Mouse (Mus musculus): ENCODE measurements around the gene Parl. TPM values are rescaled to one million over a fixed set of nuclear protein-coding genes. Genes with fewer than 3 reads are reported as not detected.

The Parl gene
- polyA plus RNA-seq, 1 experiment from 2014 or later, result 63.7 TPM

GRCm38 (mm10) chr16:20280238-20280637 is 21.9 kb downstream of the Parl start:
- Histone ChIP-seq H3K27ac (no peak overlapping the region), H3K4me1 (no peaks in the 10 kb centered on the region), H3K4me3 (no peak overlapping the region), H3K4me2 (no peak overlapping the region), H3K9me3 (replicated peaks) (no peaks in the 10 kb centered on the region), H3K9ac (no peak overlapping the region), H3K27me3 (replicated peaks) (no peaks in the 10 kb centered on the region), H3K36me3 (peaks cover 71% of the 10 kb centered on the region)
- no peak for ATAC-seq
- 60% methylated on average over 4 of the region's 4 CpGs for WGBS (ENCODE audit: insufficient replicate concordance)

- H3K9me3 ChIP-seq (replicated peaks), result no peaks in the 10 kb centered on the region
- no peak for ATAC-seq
- WGBS (ENCODE audit: insufficient replicate concordance), result 75% methylated on average over 5 of the region's 5 CpGs
Measured at GRCm38 (mm10) chr16:20279395-20279794, 22.8 kb downstream of the Parl start.

GRCm38 (mm10) chr16:20272994-20273393 is 29.2 kb downstream of the Parl start:
- Histone ChIP-seq H3K4me2 (no peak overlapping the region), H3K27me3 (replicated peaks) (peaks cover 4% of the 10 kb centered on the region; the same call in 1 of the 2 replicates), H3K27ac (no peak overlapping the region), H3K36me3 (0 out of 2 replicates have a peak, but pooled peaks cover 2% of the 10 kb centered on the region), H3K9ac (no peak overlapping the region), H3K9me3 (replicated peaks) (no peaks in the 10 kb centered on the region), H3K4me3 (no peak overlapping the region), H3K4me1 (0 out of 2 replicates have a peak, but pooled peaks cover 2% of the 10 kb centered on the region)
- 14% methylated on average over 3 of the region's 3 CpGs for WGBS (ENCODE audit: insufficient replicate concordance)
- no peak for ATAC-seq

More at GRCm38 (mm10) chr16:20279395-20279794, 22.8 kb downstream of the Parl start:
- Histone ChIP-seq H3K27ac (no peak overlapping the region), H3K27me3 (replicated peaks) (no peaks in the 10 kb centered on the region), H3K4me2 (no peak overlapping the region), H3K9ac (no peak overlapping the region), H3K4me1 (no peaks in the 10 kb centered on the region), H3K36me3 (peaks cover 63% of the 10 kb centered on the region), H3K4me3 (no peak overlapping the region)

DNA sequence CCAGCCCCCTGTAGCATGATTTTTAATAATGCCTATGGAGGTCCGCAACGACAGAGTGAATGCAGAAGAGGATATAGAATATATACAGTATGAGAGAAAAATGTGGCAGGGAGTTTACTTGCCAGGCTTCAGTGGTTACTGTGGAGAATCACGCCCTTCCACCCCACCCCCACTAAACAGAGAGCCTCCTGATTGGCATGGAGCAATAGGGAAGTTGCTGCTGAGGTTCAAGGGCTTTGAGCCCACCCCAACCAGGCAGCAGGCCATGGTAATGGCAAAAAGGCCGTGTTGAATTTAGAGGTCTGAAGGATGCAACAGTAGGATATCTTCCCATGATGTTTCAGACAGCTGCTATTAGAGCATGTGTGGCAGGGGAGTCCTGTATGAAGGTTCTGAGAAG is 30.8 kb downstream of the Parl start:
- H3K9me3 ChIP-seq (replicated peaks), result no peaks in the 10 kb centered on the region
- no peak overlapping the region for H3K27ac ChIP-seq
- no peak overlapping the region for H3K4me3 ChIP-seq
- H3K4me1 ChIP-seq, result 0 out of 2 replicates have a peak, but pooled peaks cover 2% of the 10 kb centered on the region
- H3K9ac ChIP-seq, result no peak overlapping the region
- no peaks in the 10 kb centered on the region for H3K36me3 ChIP-seq
- no peak for ATAC-seq
- H3K27me3 ChIP-seq (replicated peaks), result peaks cover 4% of the 10 kb centered on the region; the same call in 1 of the 2 replicates
- 50% methylated on average over 4 of the region's 4 CpGs for WGBS (ENCODE audit: insufficient replicate concordance)
- H3K4me2 ChIP-seq, result no peak overlapping the region

DNA sequence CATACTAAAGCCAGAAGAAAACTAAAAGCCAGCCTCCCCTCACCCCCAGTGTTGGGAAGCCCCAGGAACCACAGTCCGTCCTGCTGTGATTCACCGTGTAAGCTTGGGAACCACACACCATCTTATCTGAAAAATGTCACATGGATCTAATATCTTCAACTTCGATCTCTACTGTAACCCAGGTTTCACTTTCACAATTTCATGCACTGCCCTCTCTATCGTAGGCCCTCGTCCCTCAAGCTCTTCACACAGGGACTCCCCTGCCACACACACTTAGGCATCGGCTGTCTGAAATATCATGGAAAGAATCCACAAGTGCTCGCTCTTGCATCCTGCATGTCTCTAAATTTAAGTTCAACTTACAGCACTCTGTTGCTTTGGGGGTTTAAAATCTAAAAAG is 37.1 kb downstream of the Parl start:
- H3K27ac ChIP-seq, result no peak overlapping the region
- H3K4me1 ChIP-seq, result no peaks in the 10 kb centered on the region
- peaks cover 7% of the 10 kb centered on the region; the same call in 1 of the 2 replicates for H3K27me3 ChIP-seq (replicated peaks)
- H3K9me3 ChIP-seq (replicated peaks), result no peaks in the 10 kb centered on the region
- H3K4me2 ChIP-seq, result no peak overlapping the region
- 67% methylated on average over 7 of the region's 7 CpGs for WGBS (ENCODE audit: insufficient replicate concordance)
- H3K4me3 ChIP-seq, result no peak overlapping the region
- no peaks in the 10 kb centered on the region for H3K36me3 ChIP-seq
- ATAC-seq, result no peak
- no peak overlapping the region for H3K9ac ChIP-seq

GRCm38 (mm10) chr16:20257926-20258325 is 44.3 kb downstream of the Parl start:
- Histone ChIP-seq H3K4me3 (no peak overlapping the region), H3K4me1 (no peaks in the 10 kb centered on the region), H3K27ac (no peak overlapping the region), H3K27me3 (replicated peaks) (no peaks in the 10 kb centered on the region), H3K36me3 (no peaks in the 10 kb centered on the region), H3K4me2 (no peak overlapping the region), H3K9me3 (replicated peaks) (no peaks in the 10 kb centered on the region), H3K9ac (no peak overlapping the region)
- ATAC-seq, result no peak
- WGBS (ENCODE audit: insufficient replicate concordance), result 63% methylated on average over 5 of the region's 5 CpGs

- Histone ChIP-seq H3K27ac (no peak overlapping the region), H3K4me3 (no peak overlapping the region), H3K4me2 (no peak overlapping the region), H3K27me3 (replicated peaks) (0 out of 2 replicates have a peak, but pooled peaks cover 4% of the 10 kb centered on the region), H3K9ac (no peak overlapping the region), H3K4me1 (no peaks in the 10 kb centered on the region), H3K9me3 (replicated peaks) (no peaks in the 10 kb centered on the region), H3K36me3 (no peaks in the 10 kb centered on the region)
- ATAC-seq, result no peak
- WGBS (ENCODE audit: insufficient replicate concordance), result 77% methylated on average over 9 of the region's 9 CpGs
Measured at GRCm38 (mm10) chr16:20248442-20249174, 53.6 kb downstream of the Parl start.

GRCm38 (mm10) chr16:20247103-20247502 is 55.1 kb downstream of the Parl start:
- ATAC-seq, result no peak
- H3K27me3 ChIP-seq (replicated peaks), result peaks cover 12% of the 10 kb centered on the region
- H3K4me3 ChIP-seq, result no peak overlapping the region
- H3K9ac ChIP-seq, result no peak overlapping the region
- no peaks in the 10 kb centered on the region for H3K9me3 ChIP-seq (replicated peaks)
- H3K36me3 ChIP-seq, result no peaks in the 10 kb centered on the region
- H3K4me1 ChIP-seq, result no peaks in the 10 kb centered on the region
- H3K27ac ChIP-seq, result no peak overlapping the region
- no peak overlapping the region for H3K4me2 ChIP-seq

- no peaks in the 10 kb centered on the region for H3K9me3 ChIP-seq (replicated peaks)
- ATAC-seq, result peak; percentile 31
- WGBS (ENCODE audit: insufficient replicate concordance), result 3% methylated on average over 89 of the region's 90 CpGs
Measured at GRCm38 (mm10) chr16:20240468-20241414, 61.4 kb downstream of the Parl start, which contains the start of gene Map6d1. Map6d1 (minus strand) TSS chr16:20241358.

DNA sequence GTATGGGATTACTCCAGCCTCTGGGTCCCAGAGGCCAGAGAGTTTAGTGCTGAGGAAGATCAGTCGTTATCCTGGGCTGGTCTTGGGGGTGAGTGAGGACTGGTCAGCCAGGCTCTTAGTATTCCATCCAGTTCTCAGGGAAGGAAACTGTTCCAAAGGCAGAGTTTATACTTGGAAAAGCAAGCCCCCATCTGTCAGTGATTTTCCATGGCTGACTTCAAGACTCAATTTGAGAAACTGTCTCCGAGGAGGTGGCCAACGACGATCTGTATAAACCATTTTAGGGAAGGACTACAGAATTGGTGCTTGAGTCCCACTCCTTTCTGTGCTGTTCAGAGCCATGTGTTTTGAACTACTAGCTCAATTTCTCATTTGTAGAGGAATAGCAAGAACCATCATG is 63.5 kb downstream of the Parl start:
- H3K9me3 ChIP-seq (replicated peaks), result no peaks in the 10 kb centered on the region
- no peaks in the 10 kb centered on the region for H3K36me3 ChIP-seq
- no peak overlapping the region for H3K27ac ChIP-seq
- ATAC-seq, result no peak
- no peak overlapping the region for H3K4me2 ChIP-seq
- no peak overlapping the region for H3K9ac ChIP-seq
- H3K4me1 ChIP-seq, result peaks cover 10% of the 10 kb centered on the region; the same call in 1 of the 2 replicates
- peaks cover 52% of the 10 kb centered on the region for H3K27me3 ChIP-seq (replicated peaks)
- 74% methylated on average over 4 of the region's 4 CpGs for WGBS (ENCODE audit: insufficient replicate concordance)
- no peak overlapping the region for H3K4me3 ChIP-seq

More at GRCm38 (mm10) chr16:20240468-20241414, 61.4 kb downstream of the Parl start, which contains the start of gene Map6d1:
- peaks cover 56% of the 10 kb centered on the region for H3K27me3 ChIP-seq (replicated peaks)
- H3K4me3 ChIP-seq, result peak within 1 kb of the TSS; percentile 61
- H3K36me3 ChIP-seq, result no peaks in the 10 kb centered on the region
- peak within 1 kb of the TSS; percentile 44 for H3K9ac ChIP-seq
- H3K4me1 ChIP-seq, result peaks cover 10% of the 10 kb centered on the region; the same call in 1 of the 2 replicates
- no peak within 1 kb of the TSS for H3K27ac ChIP-seq
- peak within 1 kb of the TSS; percentile 84 for H3K4me2 ChIP-seq

DNA sequence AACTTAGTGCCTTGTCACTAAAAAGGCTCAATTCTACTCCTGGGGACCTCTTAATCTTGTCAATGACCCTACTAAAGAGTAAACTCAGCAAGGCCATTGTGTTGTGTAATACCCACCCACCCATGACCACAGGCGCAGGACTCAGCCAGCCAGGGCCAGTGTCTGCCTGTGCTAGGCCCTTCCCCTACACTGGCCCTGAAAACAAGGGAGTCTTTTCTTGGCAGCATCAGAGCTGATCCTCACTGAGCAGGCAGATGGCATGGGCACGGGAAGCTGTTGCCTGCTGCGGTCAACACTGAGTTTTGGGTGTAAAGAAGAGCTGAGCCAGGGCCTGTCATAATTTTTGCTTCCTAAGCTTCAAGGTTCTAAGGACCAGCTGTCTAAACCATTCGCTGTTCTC is 64.8 kb downstream of the Parl start:
- H3K9ac ChIP-seq, result no peak overlapping the region
- H3K4me1 ChIP-seq, result peaks cover 10% of the 10 kb centered on the region; the same call in 1 of the 2 replicates
- H3K27ac ChIP-seq, result no peak overlapping the region
- ATAC-seq, result 0 out of 2 replicates have a peak, but pooled peaks have one; percentile 28
- WGBS (ENCODE audit: insufficient replicate concordance), result 73% methylated on average over 4 of the region's 4 CpGs
- H3K36me3 ChIP-seq, result no peaks in the 10 kb centered on the region
- H3K9me3 ChIP-seq (replicated peaks), result no peaks in the 10 kb centered on the region
- peaks cover 47% of the 10 kb centered on the region for H3K27me3 ChIP-seq (replicated peaks)
- no peak overlapping the region for H3K4me2 ChIP-seq
- H3K4me3 ChIP-seq, result no peak overlapping the region

DNA sequence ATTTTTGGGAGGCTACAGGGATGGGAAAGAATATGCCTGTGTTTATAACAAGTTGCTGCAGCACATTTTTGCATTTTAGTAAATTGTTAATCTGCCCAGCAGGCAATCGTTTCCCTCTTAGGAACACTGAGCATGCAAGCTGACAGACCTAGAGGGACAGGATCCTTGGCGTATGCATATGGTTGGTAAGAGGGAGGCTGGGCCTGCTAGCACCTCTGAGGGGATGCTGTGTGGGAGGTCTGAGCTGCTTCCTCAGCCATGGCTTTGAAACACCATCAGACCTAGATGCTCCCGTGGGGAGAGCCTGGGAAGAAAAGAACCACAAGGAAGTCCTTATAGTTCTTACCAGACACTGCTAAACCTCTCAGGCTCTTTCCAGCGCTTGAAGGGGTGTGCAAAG is 67.8 kb downstream of the Parl start:
- Histone ChIP-seq H3K9me3 (replicated peaks) (no peaks in the 10 kb centered on the region), H3K27me3 (replicated peaks) (peaks cover 17% of the 10 kb centered on the region), H3K36me3 (peaks cover 26% of the 10 kb centered on the region), H3K27ac (no peak overlapping the region), H3K4me1 (no peaks in the 10 kb centered on the region), H3K4me2 (no peak overlapping the region), H3K9ac (no peak overlapping the region), H3K4me3 (no peak overlapping the region)
- no peak for ATAC-seq
- WGBS (ENCODE audit: insufficient replicate concordance), result 58% methylated on average over 4 of the region's 4 CpGs

Data from liver, embryonic 12.5 days (tissue).